Mouse (Mus musculus): ENCODE measurements around the gene Astl. TPM values are rescaled to one million over a fixed set of nuclear protein-coding genes. Genes with fewer than 3 reads are reported as not detected.

Gene Astl
- total and polyA plus RNA-seq, 3 experiments = 0.11 TPM; not detected in 2

- no peak for TF ChIP-seq CTCF (IDR thresholded peaks at IDR 0.05; ENCODE audit: low read depth, low read length)
- TF ChIP-seq POLR2AphosphoS5 (IDR thresholded peaks at IDR 0.05; ENCODE audit: insufficient replicate concordance, low read depth, low read length) = no peak
- no peak for TF ChIP-seq TAL1 (conservative IDR thresholded peaks at IDR 0.05; ENCODE audit: low read depth, low read length)
- no peak for TF ChIP-seq GATA2 (IDR thresholded peaks at IDR 0.05; ENCODE audit: borderline replicate concordance, low read depth, low read length)
- no peak for TF ChIP-seq GATA1 (IDR thresholded peaks at IDR 0.05; ENCODE audit: borderline replicate concordance, low read length)
- peaks cover 17% of the 10 kb centered on the region for H3K4me1 ChIP-seq (ENCODE audit: insufficient read depth, low read depth, low read length)
- ATAC-seq (ENCODE audit: extremely low read depth, insufficient number of reproducible peaks, low FRiP score, poor library complexity, severe bottlenecking) (no peak), DNase-seq (ENCODE audit: low spot score) (no peak)
- peaks cover 6% of the 10 kb centered on the region for H3K9me3 ChIP-seq (replicated peaks)
- H3K27me3 ChIP-seq (ENCODE audit: insufficient read depth, low read length) = peaks cover 55% of the 10 kb centered on the region
- no peak overlapping the region for H3K4me3 ChIP-seq (ENCODE audit: low read depth, low read length)
- H3K36me3 ChIP-seq (replicated peaks) = no peaks in the 10 kb centered on the region
Observed at GRCm38 (mm10) chr2:127332807-127333570, 5.5 kb upstream of the Astl start.

GRCm38 (mm10) chr2:127333945-127334603 lies 4.4 kb upstream of the Astl start:
- Histone ChIP-seq H3K4me1 (ENCODE audit: insufficient read depth, low read depth, low read length) (peaks cover 12% of the 10 kb centered on the region), H3K27me3 (ENCODE audit: insufficient read depth, low read length) (peaks cover 46% of the 10 kb centered on the region), H3K4me3 (ENCODE audit: low read depth, low read length) (no peak overlapping the region), H3K9me3 (replicated peaks) (peaks cover 6% of the 10 kb centered on the region), H3K36me3 (replicated peaks) (no peaks in the 10 kb centered on the region)
- DNase-seq (ENCODE audit: low spot score) (no peak), ATAC-seq (ENCODE audit: extremely low read depth, insufficient number of reproducible peaks, low FRiP score, poor library complexity, severe bottlenecking) (no peak)
- TF ChIP-seq CTCF (IDR thresholded peaks at IDR 0.05; ENCODE audit: low read depth, low read length) (no peak), POLR2AphosphoS5 (IDR thresholded peaks at IDR 0.05; ENCODE audit: insufficient replicate concordance, low read depth, low read length) (no peak), GATA1 (IDR thresholded peaks at IDR 0.05; ENCODE audit: borderline replicate concordance, low read length) (no peak), GATA2 (IDR thresholded peaks at IDR 0.05; ENCODE audit: borderline replicate concordance, low read depth, low read length) (no peak), TAL1 (conservative IDR thresholded peaks at IDR 0.05; ENCODE audit: low read depth, low read length) (no peak)

GRCm38 (mm10) chr2:127335078-127335541 lies 3.3 kb upstream of the Astl start:
- Histone ChIP-seq H3K9me3 (replicated peaks) (peaks cover 6% of the 10 kb centered on the region), H3K4me3 (ENCODE audit: low read depth, low read length) (no peak overlapping the region), H3K27me3 (ENCODE audit: insufficient read depth, low read length) (peaks cover 42% of the 10 kb centered on the region), H3K36me3 (replicated peaks) (no peaks in the 10 kb centered on the region), H3K4me1 (ENCODE audit: insufficient read depth, low read depth, low read length) (peaks cover 12% of the 10 kb centered on the region)
- DNase-seq (ENCODE audit: low spot score) = no peak
- TF ChIP-seq CTCF (IDR thresholded peaks at IDR 0.05; ENCODE audit: low read depth, low read length) = no peak
- no peak for TF ChIP-seq GATA1 (IDR thresholded peaks at IDR 0.05; ENCODE audit: borderline replicate concordance, low read length)
- TF ChIP-seq TAL1 (conservative IDR thresholded peaks at IDR 0.05; ENCODE audit: low read depth, low read length) = no peak
- TF ChIP-seq GATA2 (IDR thresholded peaks at IDR 0.05; ENCODE audit: borderline replicate concordance, low read depth, low read length) = no peak
- ATAC-seq (ENCODE audit: extremely low read depth, insufficient number of reproducible peaks, low FRiP score, poor library complexity, severe bottlenecking) = no peak

- no peak for ATAC-seq (ENCODE audit: extremely low read depth, insufficient number of reproducible peaks, low FRiP score, poor library complexity, severe bottlenecking)
- TF ChIP-seq POLR2AphosphoS5 (IDR thresholded peaks at IDR 0.05; ENCODE audit: insufficient replicate concordance, low read depth, low read length) (no peak), TAL1 (conservative IDR thresholded peaks at IDR 0.05; ENCODE audit: low read depth, low read length) (no peak), GATA2 (IDR thresholded peaks at IDR 0.05; ENCODE audit: borderline replicate concordance, low read depth, low read length) (no peak), CTCF (IDR thresholded peaks at IDR 0.05; ENCODE audit: low read depth, low read length) (no peak), GATA1 (IDR thresholded peaks at IDR 0.05; ENCODE audit: borderline replicate concordance, low read length) (no peak)
- peaks cover 12% of the 10 kb centered on the region for H3K4me1 ChIP-seq (ENCODE audit: insufficient read depth, low read depth, low read length)
Observed at GRCm38 (mm10) chr2:127335767-127336496, 2.5 kb upstream of the Astl start, which contains the start of gene Dusp2. TSS of gene Dusp2 (plus strand) at chr2:127336159.

GRCm38 (mm10) chr2:127336497-127336832 lies 2.0 kb upstream of the Astl start:
- H3K36me3 ChIP-seq (replicated peaks) = no peaks in the 10 kb centered on the region
- peaks cover 6% of the 10 kb centered on the region for H3K9me3 ChIP-seq (replicated peaks)
- no peak overlapping the region for H3K4me3 ChIP-seq (ENCODE audit: low read depth, low read length)
- H3K27me3 ChIP-seq (ENCODE audit: insufficient read depth, low read length) = peaks cover 44% of the 10 kb centered on the region
- ATAC-seq (ENCODE audit: extremely low read depth, insufficient number of reproducible peaks, low FRiP score, poor library complexity, severe bottlenecking) (no peak), DNase-seq (ENCODE audit: low spot score) (no peak)
- TF ChIP-seq POLR2AphosphoS5 (IDR thresholded peaks at IDR 0.05; ENCODE audit: insufficient replicate concordance, low read depth, low read length) (no peak), GATA2 (IDR thresholded peaks at IDR 0.05; ENCODE audit: borderline replicate concordance, low read depth, low read length) (no peak), GATA1 (IDR thresholded peaks at IDR 0.05; ENCODE audit: borderline replicate concordance, low read length) (no peak), CTCF (IDR thresholded peaks at IDR 0.05; ENCODE audit: low read depth, low read length) (no peak), TAL1 (conservative IDR thresholded peaks at IDR 0.05; ENCODE audit: low read depth, low read length) (no peak)
- peaks cover 12% of the 10 kb centered on the region for H3K4me1 ChIP-seq (ENCODE audit: insufficient read depth, low read depth, low read length)

More at GRCm38 (mm10) chr2:127335767-127336496, 2.5 kb upstream of the Astl start, which contains the start of gene Dusp2:
- Histone ChIP-seq H3K9me3 (replicated peaks) (peaks cover 6% of the 10 kb centered on the region), H3K4me3 (ENCODE audit: low read depth, low read length) (no peak within 1 kb of the TSS), H3K36me3 (replicated peaks) (no peaks in the 10 kb centered on the region), H3K27me3 (ENCODE audit: insufficient read depth, low read length) (peaks cover 42% of the 10 kb centered on the region)
- DNase-seq (ENCODE audit: low spot score) = peak; percentile 19
